Mouse (Mus musculus): ENCODE results near the gene Slc10a4.

DNA sequence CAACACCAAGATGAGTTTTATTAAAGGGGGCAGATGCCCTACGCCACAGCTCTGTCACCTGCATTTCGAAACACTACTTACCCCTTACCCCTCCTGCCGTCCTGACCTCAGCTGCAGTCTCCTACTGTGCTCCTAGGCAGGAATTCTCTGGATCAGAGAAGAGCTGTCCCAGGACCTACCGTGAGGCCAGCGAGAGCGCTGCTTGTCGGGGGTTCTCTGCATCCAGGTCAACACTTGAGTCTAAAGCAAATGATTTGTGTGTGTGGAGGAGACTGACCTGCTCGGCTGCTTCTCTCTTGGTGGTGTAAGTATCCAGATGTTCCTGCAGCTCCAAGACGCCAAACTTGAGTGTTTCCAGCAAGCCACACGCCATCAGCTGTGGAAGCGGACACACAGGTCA lies 25.8 kb downstream of the Slc10a4 start:
- TF ChIP-seq POLR2A (IDR thresholded peaks at IDR 0.05; ENCODE audit: low read depth, low read length) (no peak), CTCF (IDR thresholded peaks at IDR 0.05; ENCODE audit: extremely low read depth, insufficient read length, insufficient replicate concordance, low read depth, low read length) (no peak)
